Mouse (Mus musculus) thymus, adult 2 months (tissue): ENCODE results near the gene Krt23.

ENCODE experiments used
- CTCF ChIP-seq: fragments of 200-500 bp; IDR thresholded peaks from 2 replicates; pipeline ENCODE4 v1.5.1; 2012; ENCODE audit warnings: mild to moderate bottlenecking, control low read depth, low read length, moderate library complexity, borderline replicate concordance; ENCODE audit not compliant: control insufficient read depth, poor library complexity, insufficient read depth; ENCODE audit errors: extremely low read depth
- POLR2A ChIP-seq: fragments of 200-500 bp; IDR thresholded peaks from 2 replicates; pipeline ENCODE4 v1.6.1; 2012; ENCODE audit warnings: mild to moderate bottlenecking, low read length, control low read depth, moderate library complexity; ENCODE audit not compliant: control insufficient read depth, poor library complexity, insufficient read depth; ENCODE audit errors: extremely low read depth

DNA sequence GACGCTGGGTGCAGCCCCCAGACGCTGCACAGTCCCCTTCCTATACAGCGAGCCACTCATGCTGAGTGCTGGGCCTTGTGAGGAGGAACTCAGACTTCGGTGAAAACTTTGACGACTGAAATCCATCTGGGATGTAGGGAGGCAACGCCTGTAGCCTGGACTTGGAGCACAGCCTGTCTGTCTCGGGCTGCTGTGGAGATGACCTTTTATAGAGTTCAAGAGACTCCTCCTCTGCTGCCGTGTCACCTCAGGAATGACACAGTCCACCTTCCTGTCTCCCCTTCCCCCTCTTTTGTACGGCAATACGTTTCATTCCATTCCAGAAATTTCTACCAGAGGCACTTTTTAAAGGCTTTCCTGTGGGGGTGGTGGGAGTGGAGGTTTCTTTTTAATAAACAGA lies 55.0 kb downstream of the Krt23 start, which contains the start of gene Krt20:
- no peak for TF ChIP-seq CTCF
- TF ChIP-seq POLR2A: no peak
